Mouse (Mus musculus): ENCODE measurements around the gene Baiap2l1. TPM values are rescaled to one million over a fixed set of nuclear protein-coding genes. Genes with fewer than 3 reads are reported as not detected.

Baiap2l1 gene
- total and polyA plus RNA-seq, 2 experiments: 7.7 to 7.9 TPM

- Histone ChIP-seq H3K9ac (ENCODE audit: low read depth, low read length) (no peak overlapping the region), H3K27ac (replicated peaks; ENCODE audit: insufficient read depth, low read depth, low read length) (no peak overlapping the region), H3K79me2 (ENCODE audit: control insufficient read depth, insufficient read depth, low read length) (peaks cover 23% of the 10 kb centered on the region), H3K36me3 (ENCODE audit: control insufficient read depth, insufficient read depth, low read length) (peaks cover 4% of the 10 kb centered on the region; the same call in 1 of the 2 replicates), H3K4me3 (ENCODE audit: insufficient read depth, low read depth, low read length) (no peak overlapping the region), H3K27me3 (ENCODE audit: control insufficient read depth, insufficient read depth, low read length) (no peaks in the 10 kb centered on the region), H3K4me1 (ENCODE audit: control insufficient read depth, insufficient read depth, low read length) (no peaks in the 10 kb centered on the region)
- DNase-seq (ENCODE audit: extremely low read depth, low read depth, low spot score): no peak
- TF ChIP-seq POLR2A (IDR thresholded peaks at IDR 0.05; ENCODE audit: extremely low read depth, insufficient read depth, low read length) (no peak), CTCF (IDR thresholded peaks at IDR 0.05; ENCODE audit: low read depth, low read length) (no peak)
- 50% methylated on average over 7 of the region's 7 CpGs for WGBS
Observed at GRCm38 (mm10) chr5:144321681-144322080, 36.2 kb downstream of the Baiap2l1 start.

GRCm38 (mm10) chr5:144318286-144318685 lies 39.6 kb downstream of the Baiap2l1 start:
- H3K4me3 ChIP-seq (ENCODE audit: insufficient read depth, low read depth, low read length): no peak overlapping the region
- no peak for DNase-seq (ENCODE audit: extremely low read depth, low read depth, low spot score)
- WGBS: 85% methylated on average over 6 of the region's 6 CpGs
- H3K27me3 ChIP-seq (ENCODE audit: control insufficient read depth, insufficient read depth, low read length): no peaks in the 10 kb centered on the region
- H3K79me2 ChIP-seq (ENCODE audit: control insufficient read depth, insufficient read depth, low read length): peaks cover 27% of the 10 kb centered on the region
- no peaks in the 10 kb centered on the region for H3K4me1 ChIP-seq (ENCODE audit: control insufficient read depth, insufficient read depth, low read length)
- H3K36me3 ChIP-seq (ENCODE audit: control insufficient read depth, insufficient read depth, low read length): peaks cover 6% of the 10 kb centered on the region
- no peak overlapping the region for H3K9ac ChIP-seq (ENCODE audit: low read depth, low read length)
- H3K27ac ChIP-seq (replicated peaks; ENCODE audit: insufficient read depth, low read depth, low read length): no peak overlapping the region
- TF ChIP-seq POLR2A (IDR thresholded peaks at IDR 0.05; ENCODE audit: extremely low read depth, insufficient read depth, low read length) (no peak), CTCF (IDR thresholded peaks at IDR 0.05; ENCODE audit: low read depth, low read length) (no peak)

- DNase-seq (ENCODE audit: extremely low read depth, low read depth, low spot score): no peak
- Histone ChIP-seq H3K27ac (replicated peaks; ENCODE audit: insufficient read depth, low read depth, low read length) (no peak overlapping the region), H3K9ac (ENCODE audit: low read depth, low read length) (no peak overlapping the region), H3K4me1 (ENCODE audit: control insufficient read depth, insufficient read depth, low read length) (no peaks in the 10 kb centered on the region), H3K36me3 (ENCODE audit: control insufficient read depth, insufficient read depth, low read length) (peaks cover 6% of the 10 kb centered on the region), H3K79me2 (ENCODE audit: control insufficient read depth, insufficient read depth, low read length) (peaks cover 24% of the 10 kb centered on the region), H3K4me3 (ENCODE audit: insufficient read depth, low read depth, low read length) (no peak overlapping the region), H3K27me3 (ENCODE audit: control insufficient read depth, insufficient read depth, low read length) (no peaks in the 10 kb centered on the region)
- 89% methylated on average over 8 of the region's 8 CpGs for WGBS
- TF ChIP-seq POLR2A (IDR thresholded peaks at IDR 0.05; ENCODE audit: extremely low read depth, insufficient read depth, low read length) (no peak), CTCF (IDR thresholded peaks at IDR 0.05; ENCODE audit: low read depth, low read length) (no peak)
Observed at GRCm38 (mm10) chr5:144317426-144317825, 40.5 kb downstream of the Baiap2l1 start.

GRCm38 (mm10) chr5:144316442-144316841 lies 41.5 kb downstream of the Baiap2l1 start:
- H3K4me1 ChIP-seq (ENCODE audit: control insufficient read depth, insufficient read depth, low read length): no peaks in the 10 kb centered on the region
- H3K27ac ChIP-seq (replicated peaks; ENCODE audit: insufficient read depth, low read depth, low read length): no peak overlapping the region
- H3K9ac ChIP-seq (ENCODE audit: low read depth, low read length): no peak overlapping the region
- H3K36me3 ChIP-seq (ENCODE audit: control insufficient read depth, insufficient read depth, low read length): peaks cover 6% of the 10 kb centered on the region
- H3K4me3 ChIP-seq (ENCODE audit: insufficient read depth, low read depth, low read length): no peak overlapping the region
- WGBS: 85% methylated on average over 3 of the region's 3 CpGs
- H3K27me3 ChIP-seq (ENCODE audit: control insufficient read depth, insufficient read depth, low read length): no peaks in the 10 kb centered on the region
- no peak for DNase-seq (ENCODE audit: extremely low read depth, low read depth, low spot score)
- TF ChIP-seq CTCF (IDR thresholded peaks at IDR 0.05; ENCODE audit: low read depth, low read length): no peak
- peaks cover 24% of the 10 kb centered on the region for H3K79me2 ChIP-seq (ENCODE audit: control insufficient read depth, insufficient read depth, low read length)

GRCm38 (mm10) chr5:144314731-144315494 lies 43.0 kb downstream of the Baiap2l1 start:
- no peak for DNase-seq (ENCODE audit: extremely low read depth, low read depth, low spot score)
- no peak overlapping the region for H3K27ac ChIP-seq (replicated peaks; ENCODE audit: insufficient read depth, low read depth, low read length)

GRCm38 (mm10) chr5:144313335-144313734 lies 44.6 kb downstream of the Baiap2l1 start:
- Histone ChIP-seq H3K9ac (ENCODE audit: low read depth, low read length) (no peak overlapping the region), H3K4me3 (ENCODE audit: insufficient read depth, low read depth, low read length) (no peak overlapping the region), H3K36me3 (ENCODE audit: control insufficient read depth, insufficient read depth, low read length) (peaks cover 6% of the 10 kb centered on the region), H3K4me1 (ENCODE audit: control insufficient read depth, insufficient read depth, low read length) (no peaks in the 10 kb centered on the region), H3K27me3 (ENCODE audit: control insufficient read depth, insufficient read depth, low read length) (no peaks in the 10 kb centered on the region), H3K79me2 (ENCODE audit: control insufficient read depth, insufficient read depth, low read length) (peaks cover 22% of the 10 kb centered on the region), H3K27ac (replicated peaks; ENCODE audit: insufficient read depth, low read depth, low read length) (no peak overlapping the region)
- TF ChIP-seq POLR2A (IDR thresholded peaks at IDR 0.05; ENCODE audit: extremely low read depth, insufficient read depth, low read length): no peak
- 39% methylated on average over 5 of the region's 5 CpGs for WGBS
- DNase-seq (ENCODE audit: extremely low read depth, low read depth, low spot score): no peak

More at GRCm38 (mm10) chr5:144314731-144315494, 43.0 kb downstream of the Baiap2l1 start:
- no peak overlapping the region for H3K9ac ChIP-seq (ENCODE audit: low read depth, low read length)
- H3K79me2 ChIP-seq (ENCODE audit: control insufficient read depth, insufficient read depth, low read length): peaks cover 24% of the 10 kb centered on the region
- 90% methylated on average over 12 of the region's 12 CpGs for WGBS
- no peak for TF ChIP-seq POLR2A (IDR thresholded peaks at IDR 0.05; ENCODE audit: extremely low read depth, insufficient read depth, low read length)
- TF ChIP-seq CTCF (IDR thresholded peaks at IDR 0.05; ENCODE audit: low read depth, low read length): no peak
- no peak overlapping the region for H3K4me3 ChIP-seq (ENCODE audit: insufficient read depth, low read depth, low read length)
- H3K36me3 ChIP-seq (ENCODE audit: control insufficient read depth, insufficient read depth, low read length): peaks cover 6% of the 10 kb centered on the region
- no peaks in the 10 kb centered on the region for H3K27me3 ChIP-seq (ENCODE audit: control insufficient read depth, insufficient read depth, low read length)
- H3K4me1 ChIP-seq (ENCODE audit: control insufficient read depth, insufficient read depth, low read length): no peaks in the 10 kb centered on the region

All from liver, adult 2 months (tissue).